Mouse (Mus musculus) urinary bladder, postnatal 10 days (tissue): ENCODE data around the gene Tgfbr2.
"Not testable (repeated sequence)": the region's sequence is repeated elsewhere in the genome, so short reads cannot be mapped to it uniquely, and the experiment has no call there.

Source experiments
- DNase-seq: peaks from one replicate; pipeline ENCODE4 v3.0.0; 2022; ENCODE audit warnings: low spot score

Tgfbr2 gene

GRCm38 (mm10) chr9:116071561-116071960, 103.6 kb downstream of the Tgfbr2 start:
- DNase-seq, result not testable (repeated sequence)

- DNase-seq, result no peak
Measured at GRCm38 (mm10) chr9:116064774-116065173, 110.4 kb downstream of the Tgfbr2 start.

GRCm38 (mm10) chr9:116060691-116061090, 114.5 kb downstream of the Tgfbr2 start:
- no peak for DNase-seq

GRCm38 (mm10) chr9:116059156-116059555, 116.0 kb downstream of the Tgfbr2 start:
- DNase-seq, result no peak

- no peak for DNase-seq
Measured at GRCm38 (mm10) chr9:116058475-116058874, 116.7 kb downstream of the Tgfbr2 start.

GRCm38 (mm10) chr9:116053976-116054375, 121.2 kb downstream of the Tgfbr2 start:
- DNase-seq, result no peak

GRCm38 (mm10) chr9:116049985-116050384, 125.2 kb downstream of the Tgfbr2 start:
- no peak for DNase-seq

- DNase-seq, result peak; percentile 66
Measured at GRCm38 (mm10) chr9:116041787-116042186, 133.4 kb downstream of the Tgfbr2 start.

- DNase-seq, result no peak
Measured at GRCm38 (mm10) chr9:116041369-116041768, 133.8 kb downstream of the Tgfbr2 start.

GRCm38 (mm10) chr9:116040852-116041251, 134.3 kb downstream of the Tgfbr2 start:
- not testable (repeated sequence) for DNase-seq

- DNase-seq, result no peak
Measured at GRCm38 (mm10) chr9:116039981-116040380, 135.2 kb downstream of the Tgfbr2 start.

GRCm38 (mm10) chr9:116038275-116038674, 136.9 kb downstream of the Tgfbr2 start:
- no peak for DNase-seq
